Mouse (Mus musculus) cerebellum, adult 11-12 months (tissue): ENCODE measurements around the gene Phldb2.

Experiments
- DNase-seq: peaks from one replicate; pipeline ENCODE4 v3.0.0; 2022

Gene Phldb2

DNA sequence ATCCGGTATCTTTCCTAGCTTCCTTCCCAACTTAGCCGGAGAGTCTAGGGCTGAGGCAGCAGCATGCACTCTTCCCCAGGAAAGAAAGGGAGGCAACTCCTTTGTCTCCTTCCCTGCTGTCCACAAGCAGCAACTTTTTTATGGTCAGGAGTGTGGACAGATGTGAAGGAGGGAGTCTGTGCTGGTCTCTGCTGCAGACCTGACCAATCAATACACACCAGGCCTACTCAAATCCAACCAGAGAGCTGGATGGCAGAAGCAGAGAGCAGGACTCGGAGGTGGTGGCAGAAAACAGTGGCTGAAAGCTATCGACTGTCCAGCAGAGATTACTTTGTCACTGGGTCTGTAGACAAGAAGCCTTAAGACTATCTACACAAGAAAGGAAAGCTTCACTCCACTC, at the start of gene Phldb2:
Gene Phldb2 (minus strand): TSS at position 205 of the 400 bp plus-strand sequence.
- no peak for DNase-seq

GRCm38 (mm10) chr16:46001550-46002166, 48.3 kb upstream of the Phldb2 start:
- no peak for DNase-seq

GRCm38 (mm10) chr16:46000976-46001375, 47.6 kb upstream of the Phldb2 start:
- DNase-seq, result no peak

DNA sequence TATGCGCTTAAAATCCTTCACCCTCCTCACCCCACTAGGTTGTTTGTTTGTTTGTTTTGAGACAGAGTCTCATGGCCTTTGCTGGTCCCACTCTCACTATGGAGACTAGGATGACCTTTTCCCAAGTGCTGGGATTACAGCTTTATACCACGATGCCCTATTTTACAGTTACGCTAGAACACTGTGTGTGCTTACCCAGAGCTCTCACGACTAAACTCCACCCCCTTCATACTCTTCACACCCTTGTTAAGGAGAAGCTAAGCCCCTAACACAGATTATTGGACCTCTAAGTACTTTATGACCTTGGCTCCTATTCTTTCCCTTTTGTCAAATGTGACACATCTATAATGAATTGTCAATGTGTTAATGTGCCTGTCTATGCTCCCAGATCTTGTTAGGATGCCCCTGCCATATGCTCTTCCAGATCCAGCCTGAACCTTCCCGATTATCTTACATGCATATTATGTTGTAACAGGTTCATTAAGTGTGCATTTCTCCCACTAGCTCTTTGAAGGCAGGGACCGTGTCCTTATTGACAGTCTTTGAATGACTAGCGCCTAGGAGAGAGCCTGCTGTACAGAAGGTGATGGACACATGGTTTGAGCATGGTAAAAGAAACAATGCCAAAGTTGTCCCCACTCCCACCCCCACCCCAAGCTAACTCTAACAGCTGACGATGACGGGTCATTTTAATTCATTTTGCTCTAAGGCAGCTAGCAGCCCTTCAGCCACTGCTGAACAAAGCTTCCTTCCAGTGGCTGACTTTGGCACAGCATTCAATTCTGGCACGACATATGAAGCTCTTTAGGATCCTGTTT, 46.2 kb upstream of the Phldb2 start:
- no peak for DNase-seq

DNA sequence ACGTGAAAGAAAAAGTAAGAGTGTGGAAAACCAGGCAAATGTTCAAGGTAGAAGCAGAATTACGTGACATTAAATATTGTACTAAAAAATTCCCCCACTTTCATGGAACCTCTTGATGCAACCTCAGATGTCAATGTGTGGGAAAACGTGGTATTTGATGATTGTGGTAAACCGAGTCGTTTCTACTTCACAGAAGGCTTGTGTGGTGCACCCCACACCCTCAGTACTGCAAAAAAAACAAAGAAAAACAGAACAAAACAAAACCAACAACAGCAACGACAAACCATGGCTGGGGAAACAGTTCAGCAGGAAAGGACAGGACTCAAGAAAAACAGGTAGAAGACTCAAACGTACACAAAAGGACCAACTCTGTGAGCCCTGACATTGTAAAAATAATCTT, 44.8 kb upstream of the Phldb2 start:
- DNase-seq, result no peak

DNA sequence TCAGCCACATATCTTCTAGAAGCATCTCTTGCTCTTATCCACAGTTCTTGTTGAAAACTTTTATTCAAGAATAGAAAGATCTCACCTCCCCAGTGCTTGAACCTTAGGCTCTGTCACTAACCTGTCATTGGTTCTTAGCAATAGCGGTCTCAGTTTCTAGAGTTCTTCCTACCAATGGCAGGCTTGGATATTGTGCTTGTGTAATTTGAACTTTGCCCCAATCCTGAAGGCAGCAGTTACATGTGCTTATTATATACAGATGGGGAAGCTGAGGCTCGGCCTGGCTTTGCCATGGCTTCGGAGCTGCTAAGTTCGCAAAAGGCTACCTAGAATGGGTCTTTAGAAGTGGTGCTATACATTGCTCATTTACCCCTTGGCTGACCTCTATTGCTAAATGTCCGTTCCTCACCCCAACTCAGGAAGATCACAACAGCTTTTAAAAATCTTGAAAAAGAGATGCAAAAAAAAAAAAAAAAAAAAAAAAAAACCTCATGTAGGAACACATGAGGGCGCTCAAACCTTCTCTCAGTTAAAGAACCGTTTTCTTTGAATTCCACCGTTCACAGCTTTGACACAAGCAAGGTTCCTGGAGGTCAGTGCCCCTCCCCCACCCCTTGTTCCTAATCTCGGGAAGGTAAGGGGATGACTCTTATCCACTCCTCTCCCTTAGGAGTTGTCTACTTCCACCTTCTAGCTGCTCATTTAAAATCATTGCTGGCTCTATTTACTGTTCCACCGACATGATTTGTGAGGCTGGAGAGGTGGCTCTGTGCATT, 37.7 kb upstream of the Phldb2 start:
- DNase-seq, result no peak

- DNase-seq, result no peak
Observed at GRCm38 (mm10) chr16:45986236-45986635, 32.8 kb upstream of the Phldb2 start.

- DNase-seq, result no peak
Observed at GRCm38 (mm10) chr16:45984610-45985606, 31.5 kb upstream of the Phldb2 start.

- no peak for DNase-seq
Observed at GRCm38 (mm10) chr16:45976251-45976650, 22.9 kb upstream of the Phldb2 start.

GRCm38 (mm10) chr16:45973959-45974686, 20.7 kb upstream of the Phldb2 start:
- peak; percentile 49 for DNase-seq

GRCm38 (mm10) chr16:45970187-45970586, 16.8 kb upstream of the Phldb2 start:
- DNase-seq, result no peak

- no peak for DNase-seq
Observed at GRCm38 (mm10) chr16:45968716-45969115, 15.3 kb upstream of the Phldb2 start.

- peak; percentile 52 for DNase-seq
Observed at GRCm38 (mm10) chr16:45967471-45967870, 14.1 kb upstream of the Phldb2 start.

DNA sequence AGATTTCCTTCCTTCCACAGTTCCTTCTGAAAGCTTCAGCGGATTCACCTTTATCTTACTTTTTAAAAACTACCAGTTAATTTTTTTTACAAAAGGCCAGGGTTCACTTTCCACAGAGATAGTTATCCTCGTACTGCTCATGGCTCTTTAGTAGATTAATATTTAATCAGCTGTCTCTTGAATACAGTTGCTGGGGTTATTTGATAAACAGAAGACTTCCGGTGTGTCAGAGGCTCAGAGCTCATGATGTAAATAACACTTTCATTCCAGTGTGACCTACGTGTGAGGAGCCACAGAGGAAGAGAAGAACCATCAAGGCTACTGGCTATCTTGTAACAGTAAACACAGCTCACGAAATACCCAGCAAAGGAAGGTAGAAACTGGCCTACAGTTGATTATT, 13.2 kb upstream of the Phldb2 start:
- DNase-seq, result no peak

DNA sequence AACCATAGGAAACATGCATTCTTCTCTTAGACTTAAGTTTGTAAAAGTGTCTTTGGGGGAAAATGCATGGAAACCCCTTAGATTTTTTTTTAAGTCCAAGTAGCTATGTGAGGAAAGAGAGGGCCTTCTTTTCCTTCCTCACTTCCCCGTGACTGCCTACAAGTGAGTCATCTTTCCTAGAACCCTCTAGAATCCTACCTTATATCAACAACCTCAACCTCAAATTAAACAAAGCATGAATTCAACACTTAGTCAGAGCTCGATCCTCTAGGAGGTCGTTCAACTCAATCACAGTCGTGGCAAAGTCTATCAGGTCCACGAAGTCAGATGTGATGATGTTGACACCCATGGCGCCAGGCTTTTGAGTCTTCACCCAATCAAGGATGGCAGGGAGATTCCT, 11.4 kb upstream of the Phldb2 start:
- DNase-seq, result no peak

DNA sequence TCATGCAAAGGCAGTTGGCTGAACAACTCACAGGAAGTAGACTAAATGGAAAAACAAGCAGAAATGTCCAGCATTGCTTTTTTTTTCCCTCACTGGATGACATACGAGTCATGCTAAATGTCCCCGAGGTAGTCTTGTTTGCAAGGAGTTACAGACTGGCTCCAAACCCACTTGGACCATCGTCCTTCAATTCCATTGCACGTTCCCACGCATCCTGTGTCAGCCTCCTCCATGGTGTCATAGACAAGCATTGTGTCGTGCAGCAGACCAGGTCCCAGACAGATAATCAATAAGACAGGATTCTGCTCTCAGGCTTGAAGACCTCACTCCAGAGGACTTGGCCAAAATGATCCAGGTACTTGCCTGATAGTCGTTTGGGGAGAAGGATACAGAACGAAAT, 10.4 kb upstream of the Phldb2 start:
- no peak for DNase-seq

GRCm38 (mm10) chr16:45963088-45963487, 9.7 kb upstream of the Phldb2 start:
- DNase-seq, result no peak

DNA sequence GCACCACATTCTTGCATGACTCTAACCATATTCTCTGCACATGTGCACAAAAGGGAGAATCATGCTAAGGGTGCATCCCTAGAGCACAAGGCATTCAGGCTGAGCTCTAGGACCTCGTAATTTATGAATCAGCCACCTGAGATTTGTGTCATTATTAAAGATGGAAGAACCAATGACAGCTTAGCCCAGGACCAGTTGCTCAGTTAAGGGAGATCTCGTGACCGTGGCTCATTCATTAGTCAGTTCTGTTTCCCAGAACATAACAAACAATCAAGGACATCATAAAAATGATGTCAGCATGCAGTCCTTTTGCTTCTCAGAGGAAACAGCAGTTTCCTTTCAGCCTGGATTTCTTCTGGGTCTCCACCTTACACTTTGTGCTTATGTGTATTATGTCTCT, 7.6 kb upstream of the Phldb2 start:
- DNase-seq, result no peak

DNA sequence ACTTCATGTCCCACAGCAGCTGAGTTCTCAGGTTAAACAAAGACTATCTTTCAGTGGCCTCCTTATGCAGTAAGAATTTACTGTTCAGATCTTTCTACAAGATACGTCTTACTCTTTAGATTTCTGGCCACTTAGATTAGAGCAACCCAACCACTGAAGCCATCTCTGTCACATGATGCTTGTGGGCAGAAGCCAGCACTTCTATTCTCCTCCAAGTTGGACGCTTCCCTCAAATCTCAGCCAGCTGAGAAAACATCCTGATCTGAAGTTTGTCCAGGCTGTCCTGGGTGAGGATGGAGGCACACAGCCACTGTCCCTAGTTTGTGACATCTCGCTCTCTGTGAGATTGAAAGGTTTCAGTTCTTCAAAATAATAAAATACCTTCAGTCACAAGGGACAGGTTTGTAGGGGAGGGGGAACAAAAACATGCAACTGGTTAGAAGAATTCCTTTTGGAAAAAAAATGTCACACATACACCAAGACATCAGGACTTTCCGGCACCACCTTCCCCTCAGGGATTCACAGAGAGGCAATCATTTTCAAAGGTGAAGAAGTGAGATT, 3.1 kb upstream of the Phldb2 start:
- no peak for DNase-seq

DNA sequence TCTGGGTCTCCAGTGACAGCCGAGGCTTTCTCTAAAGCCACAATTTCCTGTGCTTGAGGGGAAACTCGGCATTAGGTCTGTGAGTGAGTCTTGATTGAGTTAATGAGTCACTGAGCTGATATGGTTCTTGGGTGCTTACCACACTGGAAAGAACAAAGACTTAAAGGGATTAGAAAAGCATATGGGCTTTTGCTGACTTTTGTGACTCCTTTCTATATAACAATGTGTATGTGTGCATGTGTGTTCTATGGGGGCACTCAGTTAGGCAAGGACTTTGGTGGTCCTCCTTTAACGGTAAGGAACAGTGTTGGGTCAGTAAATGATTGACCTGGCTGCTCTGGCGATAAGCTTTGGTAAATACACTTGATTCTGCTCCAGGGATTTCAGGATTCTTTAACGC, 897 bp downstream of the Phldb2 start:
- no peak for DNase-seq

DNA sequence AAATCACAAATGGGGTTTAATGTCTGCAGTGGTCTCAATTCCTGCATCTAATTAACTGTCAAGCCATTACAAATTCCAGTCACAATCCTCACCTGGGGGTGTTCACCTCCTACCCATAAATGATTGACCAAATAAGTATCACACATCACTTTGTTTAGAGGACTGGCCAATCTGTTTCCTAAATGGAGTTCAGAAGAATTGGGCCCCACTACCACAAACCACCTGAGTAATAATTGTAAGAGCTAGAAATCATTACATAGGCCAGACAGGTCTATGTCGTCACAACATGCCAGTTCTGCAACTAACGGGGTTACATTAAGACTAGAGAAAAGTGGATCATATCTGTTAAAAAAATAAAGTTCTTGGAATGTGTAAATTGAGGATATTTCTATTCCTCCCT, 1.4 kb downstream of the Phldb2 start:
- DNase-seq, result no peak
